Mouse (Mus musculus) thymus, adult 2 months (tissue): ENCODE results near the gene Kmt2a.

Experiments
- CTCF ChIP-seq: fragments of 200-500 bp; IDR thresholded peaks from 2 replicates; pipeline ENCODE4 v1.5.1; 2012; ENCODE audit warnings: mild to moderate bottlenecking, control low read depth, low read length, moderate library complexity, borderline replicate concordance; ENCODE audit not compliant: control insufficient read depth, poor library complexity, insufficient read depth; ENCODE audit errors: extremely low read depth
- POLR2A ChIP-seq: fragments of 200-500 bp; IDR thresholded peaks from 2 replicates; pipeline ENCODE4 v1.6.1; 2012; ENCODE audit warnings: mild to moderate bottlenecking, low read length, control low read depth, moderate library complexity; ENCODE audit not compliant: control insufficient read depth, poor library complexity, insufficient read depth; ENCODE audit errors: extremely low read depth

GRCm38 (mm10) chr9:44914706-44915105, 33.6 kb upstream of the Kmt2a start:
- no peak for TF ChIP-seq POLR2A
- TF ChIP-seq CTCF, result no peak
